Mouse (Mus musculus) spleen, postnatal 36 days (tissue): ENCODE measurements around the gene Rab17.

ENCODE experiments used
- DNase-seq, 2 experiments: peaks; one replicate each; pipeline ENCODE4 v3.0.0; 2022; ENCODE audit warnings: low spot score in 2 of 2, mixed read lengths in 1 of 2

Gene Rab17

GRCm38 (mm10) chr1:90969347-90969784 lies at the start of gene Rab17:
Rab17 (minus strand) TSS chr1:90969661.
- DNase-seq, result no peak

GRCm38 (mm10) chr1:91017111-91017758 lies 47.8 kb upstream of the Rab17 start:
- peak in 1 of 2 experiments; percentile 6 for DNase-seq

GRCm38 (mm10) chr1:91015571-91015970 lies 46.1 kb upstream of the Rab17 start:
- DNase-seq, result no peak

GRCm38 (mm10) chr1:91013803-91014202 lies 44.3 kb upstream of the Rab17 start:
- no peak for DNase-seq

GRCm38 (mm10) chr1:91011336-91011735 lies 41.9 kb upstream of the Rab17 start:
- no peak for DNase-seq

GRCm38 (mm10) chr1:91010716-91011115 lies 41.3 kb upstream of the Rab17 start:
- DNase-seq, result no peak

GRCm38 (mm10) chr1:91010216-91010615 lies 40.8 kb upstream of the Rab17 start:
- DNase-seq, result no peak

GRCm38 (mm10) chr1:91009266-91009665 lies 39.8 kb upstream of the Rab17 start:
- no peak for DNase-seq

GRCm38 (mm10) chr1:91008746-91009145 lies 39.3 kb upstream of the Rab17 start:
- no peak for DNase-seq

GRCm38 (mm10) chr1:91008147-91008682 lies 38.8 kb upstream of the Rab17 start:
- DNase-seq, result no peak

GRCm38 (mm10) chr1:91006708-91007107 lies 37.2 kb upstream of the Rab17 start:
- DNase-seq, result no peak

GRCm38 (mm10) chr1:91006037-91006436 lies 36.6 kb upstream of the Rab17 start:
- DNase-seq, result no peak

GRCm38 (mm10) chr1:91003522-91004253 lies 34.2 kb upstream of the Rab17 start:
- no peak for DNase-seq

GRCm38 (mm10) chr1:91002641-91003040 lies 33.2 kb upstream of the Rab17 start:
- no peak for DNase-seq

- no peak for DNase-seq
These were observed 32.5 kb upstream of the Rab17 start for GRCm38 (mm10) chr1:91001871-91002539.

GRCm38 (mm10) chr1:91001101-91001500 lies 31.6 kb upstream of the Rab17 start:
- no peak for DNase-seq

GRCm38 (mm10) chr1:90999911-91000601 lies 30.6 kb upstream of the Rab17 start:
- DNase-seq, result no peak

GRCm38 (mm10) chr1:90998891-90999611 lies 29.6 kb upstream of the Rab17 start:
- DNase-seq, result no peak

GRCm38 (mm10) chr1:90998268-90998890 lies 28.9 kb upstream of the Rab17 start, which contains the start of gene Lrrfip1:
Lrrfip1 (plus strand) TSS chr1:90998737.
- DNase-seq, result no peak

- no peak for DNase-seq
These were observed 28.2 kb upstream of the Rab17 start for GRCm38 (mm10) chr1:90997641-90998040.

- DNase-seq, result no peak
These were observed 27.7 kb upstream of the Rab17 start for GRCm38 (mm10) chr1:90997136-90997535.
